Mouse (Mus musculus) macrophage (primary cell): ENCODE measurements around the gene Map4k4. TPM values are rescaled to one million over a fixed set of nuclear protein-coding genes. Genes with fewer than 3 reads are reported as not detected.
A peak's percentile ranks its signal among the peaks of the same experiment; 100 is the strongest.

Experiments used
- H3K27ac ChIP-seq: fragments of 350-480 bp; formaldehyde crosslinking; 2 replicates; pipeline ENCODE4 v1.9.0; 2021
- H3K36me3 ChIP-seq: fragments of 350-480 bp; formaldehyde crosslinking; 2 replicates; pipeline ENCODE4 v1.9.0; 2021; ENCODE audit errors: inconsistent target
- H3K4me3 ChIP-seq: fragments of 350-480 bp; formaldehyde crosslinking; 2 replicates; pipeline ENCODE4 v1.9.0; 2021; ENCODE audit errors: inconsistent target
- H3K79me2 ChIP-seq: fragments of 350-480 bp; formaldehyde crosslinking; 2 replicates; pipeline ENCODE4 v1.9.0; 2021; ENCODE audit errors: inconsistent target
- WGBS: methylation state at CpG from one replicate; pipeline ENCODE4 v1.1.7; 2026; ENCODE audit warnings: inconsistent platforms; ENCODE audit not compliant: missing documents; 5-methylcytosine and 5-hydroxymethylcytosine counted together
- polyA plus RNA-seq: library from polyadenylated mRNA; stranded (reverse); fragments of 250-400 nt; gene quantifications from 3 replicates; pipeline ENCODE4 v1.2.4, GENCODE M21; 2018; ENCODE audit warnings: inconsistent platforms

Gene Map4k4
- polyA plus RNA-seq, 1 experiment from 2014 or later, result 94.1 TPM

GRCm38 (mm10) chr1:39913256-39913655, 12.5 kb downstream of the Map4k4 start:
- WGBS, result 63% methylated on average over 4 of the region's 4 CpGs
- Histone ChIP-seq H3K4me3 (no peak overlapping the region), H3K27ac (no peak overlapping the region), H3K36me3 (no peaks in the 10 kb centered on the region), H3K79me2 (peaks cover 100% of the 10 kb centered on the region)

- H3K36me3 ChIP-seq, result no peaks in the 10 kb centered on the region
- peaks cover 100% of the 10 kb centered on the region for H3K79me2 ChIP-seq
- WGBS, result 31% methylated on average over 4 of the region's 4 CpGs
- H3K4me3 ChIP-seq, result no peak overlapping the region
- H3K27ac ChIP-seq, result peak overlapping the region; percentile 13; the same call in 1 of the 2 replicates
These were observed 15.4 kb downstream of the Map4k4 start for GRCm38 (mm10) chr1:39916144-39916543.

GRCm38 (mm10) chr1:39917855-39918516, 17.3 kb downstream of the Map4k4 start:
- Histone ChIP-seq H3K36me3 (no peaks in the 10 kb centered on the region), H3K4me3 (no peak overlapping the region), H3K79me2 (peaks cover 95% of the 10 kb centered on the region), H3K27ac (peak overlapping the region; percentile 41)
- 91% methylated on average over 13 of the region's 13 CpGs for WGBS

- Histone ChIP-seq H3K79me2 (peaks cover 94% of the 10 kb centered on the region), H3K4me3 (no peak overlapping the region), H3K27ac (peak overlapping the region; percentile 41), H3K36me3 (no peaks in the 10 kb centered on the region)
- WGBS, result 31% methylated on average over 5 of the region's 7 CpGs
These were observed 17.9 kb downstream of the Map4k4 start for GRCm38 (mm10) chr1:39918517-39919115.

- Histone ChIP-seq H3K27ac (peak overlapping the region; percentile 95), H3K79me2 (peaks cover 94% of the 10 kb centered on the region), H3K4me3 (no peak overlapping the region), H3K36me3 (no peaks in the 10 kb centered on the region)
- 9% methylated on average over 2 of the region's 2 CpGs for WGBS
These were observed 19.9 kb downstream of the Map4k4 start for GRCm38 (mm10) chr1:39920616-39921015.

GRCm38 (mm10) chr1:39921996-39922395, 21.3 kb downstream of the Map4k4 start:
- WGBS, result 63% methylated on average over 3 of the region's 3 CpGs
- no peaks in the 10 kb centered on the region for H3K36me3 ChIP-seq
- peak overlapping the region; percentile 95 for H3K27ac ChIP-seq
- H3K4me3 ChIP-seq, result no peak overlapping the region
- peaks cover 94% of the 10 kb centered on the region for H3K79me2 ChIP-seq

- no peak overlapping the region for H3K4me3 ChIP-seq
These were observed 22.0 kb downstream of the Map4k4 start for GRCm38 (mm10) chr1:39922714-39923113.

DNA sequence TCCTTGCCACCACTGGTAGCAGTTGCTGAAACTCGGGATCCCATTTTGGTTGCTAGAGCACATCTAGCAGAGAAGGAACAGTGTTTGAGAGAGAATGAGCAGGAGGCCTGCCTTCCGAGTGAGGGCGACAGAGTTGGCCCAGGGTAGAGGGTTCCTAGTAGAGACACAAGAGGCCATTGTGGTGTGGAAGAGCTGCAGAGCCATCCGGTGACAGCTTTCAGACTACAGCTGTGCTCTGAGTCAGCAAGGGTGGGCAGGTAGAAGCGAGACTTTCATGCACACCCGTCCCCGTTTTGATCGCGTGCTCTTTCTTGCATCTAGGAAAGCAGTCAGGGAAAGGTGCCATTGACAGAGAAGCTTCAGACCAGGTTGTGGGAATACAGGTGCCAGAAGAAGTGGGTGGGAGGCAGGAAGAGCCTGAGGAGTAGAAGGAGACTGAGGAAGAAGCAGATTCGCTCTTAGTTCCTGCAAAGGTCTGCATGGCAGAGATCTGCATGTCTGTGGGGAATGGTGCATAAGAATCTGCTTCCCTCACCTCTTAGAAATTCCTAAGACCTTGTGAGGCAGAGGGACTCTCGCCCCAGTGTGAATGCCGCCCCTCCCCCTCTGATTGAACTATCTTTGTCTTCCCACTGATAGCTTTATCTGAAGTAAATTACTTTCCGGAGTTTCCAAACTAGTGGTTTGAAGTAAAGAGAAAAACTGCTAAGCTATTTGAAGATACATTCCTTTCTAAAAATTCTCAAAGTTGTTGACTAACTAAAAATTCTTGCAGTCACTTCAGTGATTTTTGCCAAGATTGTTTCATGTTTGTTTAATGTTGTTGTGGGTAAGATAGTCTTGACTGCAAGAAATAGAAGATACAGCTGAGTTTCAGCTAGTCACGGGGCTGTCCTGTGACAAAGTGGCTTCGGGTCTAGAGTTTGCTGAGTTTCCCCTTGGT, 23.0 kb downstream of the Map4k4 start:
- Histone ChIP-seq H3K4me3 (no peak overlapping the region; the same call in 1 of the 2 replicates), H3K79me2 (peaks cover 94% of the 10 kb centered on the region), H3K36me3 (no peaks in the 10 kb centered on the region), H3K27ac (peak overlapping the region; percentile 95)
- WGBS, result 43% methylated on average over 15 of the region's 15 CpGs

More at GRCm38 (mm10) chr1:39922714-39923113, 22.0 kb downstream of the Map4k4 start:
- WGBS, result 7% methylated on average over 8 of the region's 8 CpGs
- Histone ChIP-seq H3K27ac (peak overlapping the region; percentile 95), H3K36me3 (no peaks in the 10 kb centered on the region), H3K79me2 (peaks cover 94% of the 10 kb centered on the region)

DNA sequence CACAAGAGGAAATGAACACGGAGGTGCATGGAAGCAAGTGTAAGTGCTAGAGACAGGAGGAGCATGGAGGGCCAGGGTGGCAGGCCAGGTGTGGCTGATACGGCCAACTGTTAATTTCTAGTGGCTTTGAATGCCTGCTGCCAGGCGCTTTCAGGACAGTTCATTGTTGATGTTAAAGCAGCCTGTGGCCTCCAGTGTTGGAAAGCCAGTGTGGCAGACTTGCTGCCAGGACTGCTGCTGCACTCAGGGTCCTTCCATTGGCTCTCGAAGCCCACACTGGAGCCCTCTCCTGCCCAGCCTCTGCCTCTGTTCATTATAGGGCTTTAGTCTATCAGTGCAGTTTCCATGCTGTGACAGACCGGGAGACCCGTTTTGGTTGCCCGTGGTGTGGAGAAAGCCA, 30.3 kb downstream of the Map4k4 start:
- peaks cover 97% of the 10 kb centered on the region for H3K79me2 ChIP-seq
- no peak overlapping the region for H3K27ac ChIP-seq
- H3K36me3 ChIP-seq, result no peaks in the 10 kb centered on the region
- H3K4me3 ChIP-seq, result no peak overlapping the region
- WGBS, result 89% methylated on average over 7 of the region's 7 CpGs

DNA sequence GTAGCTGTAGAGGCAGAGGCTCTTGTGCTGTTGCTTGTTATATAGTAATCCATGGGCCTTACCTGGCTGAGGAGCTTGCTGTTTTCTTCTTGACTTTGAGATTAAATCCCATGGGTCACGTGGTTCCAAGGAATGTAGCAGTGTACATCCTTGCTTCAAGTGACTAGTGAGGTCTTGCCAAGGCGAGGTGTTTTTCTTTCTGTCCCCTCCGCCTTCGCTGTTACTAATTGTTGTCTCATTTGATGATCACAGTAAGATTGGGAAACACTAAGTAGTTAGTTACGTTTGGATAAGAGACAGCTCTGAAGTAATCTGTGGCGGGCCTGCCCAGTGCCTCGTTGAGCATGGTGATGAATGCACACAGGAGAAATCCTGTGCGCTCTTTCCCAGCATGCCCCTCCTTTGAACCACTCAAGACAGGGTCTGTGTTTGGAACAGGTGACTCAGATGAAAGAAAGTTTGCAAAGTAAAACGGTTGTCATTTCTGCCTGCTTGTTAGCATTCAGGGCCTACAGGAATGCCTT, 31.6 kb downstream of the Map4k4 start:
- Histone ChIP-seq H3K4me3 (no peak overlapping the region), H3K79me2 (peaks cover 92% of the 10 kb centered on the region), H3K27ac (no peak overlapping the region), H3K36me3 (no peaks in the 10 kb centered on the region)
- 56% methylated on average over 9 of the region's 9 CpGs for WGBS

DNA sequence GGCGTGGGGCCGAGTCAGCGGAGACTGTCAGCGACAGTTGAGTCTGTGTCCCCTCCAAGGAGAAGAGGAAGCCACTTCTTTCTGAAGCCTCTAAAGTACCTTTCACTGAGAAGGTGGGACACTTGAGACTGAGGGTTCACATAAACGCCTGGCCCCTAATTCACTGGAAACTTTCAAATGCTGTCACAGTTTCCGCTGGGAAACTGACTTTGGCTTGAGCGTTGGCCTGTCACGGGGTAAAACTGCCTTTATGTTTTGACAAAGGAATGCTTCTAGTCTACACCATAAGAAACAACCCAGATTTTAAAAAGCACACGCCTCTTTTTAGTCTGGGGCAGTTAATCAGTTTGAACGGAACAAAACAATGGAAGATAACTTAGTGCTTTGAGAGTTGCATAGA, 32.2 kb downstream of the Map4k4 start:
- 61% methylated on average over 10 of the region's 10 CpGs for WGBS
- Histone ChIP-seq H3K27ac (no peak overlapping the region), H3K4me3 (no peak overlapping the region), H3K36me3 (no peaks in the 10 kb centered on the region), H3K79me2 (peaks cover 92% of the 10 kb centered on the region)

DNA sequence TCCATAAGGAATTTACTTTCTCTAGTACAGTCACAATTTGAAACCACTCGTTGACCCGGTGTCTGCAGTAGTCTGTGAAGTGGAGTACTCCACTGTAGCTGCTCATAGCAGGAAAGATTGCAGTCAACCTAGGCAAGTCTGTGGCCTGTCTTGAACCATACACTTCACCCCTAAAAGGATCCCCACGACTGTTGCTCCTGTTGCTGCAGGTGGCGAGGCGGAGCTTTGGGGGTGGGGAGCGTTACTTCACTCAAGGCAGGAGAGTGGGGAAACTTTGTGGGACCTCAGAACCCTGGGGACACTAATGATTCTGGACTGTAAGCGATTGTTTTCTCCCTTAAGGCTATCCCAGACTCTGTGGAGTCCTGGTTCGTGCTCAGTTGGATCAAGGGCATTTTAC, 34.2 kb downstream of the Map4k4 start:
- no peak overlapping the region for H3K4me3 ChIP-seq
- H3K27ac ChIP-seq, result no peak overlapping the region
- H3K79me2 ChIP-seq, result peaks cover 92% of the 10 kb centered on the region
- WGBS, result 80% methylated on average over 8 of the region's 8 CpGs
- H3K36me3 ChIP-seq, result no peaks in the 10 kb centered on the region

DNA sequence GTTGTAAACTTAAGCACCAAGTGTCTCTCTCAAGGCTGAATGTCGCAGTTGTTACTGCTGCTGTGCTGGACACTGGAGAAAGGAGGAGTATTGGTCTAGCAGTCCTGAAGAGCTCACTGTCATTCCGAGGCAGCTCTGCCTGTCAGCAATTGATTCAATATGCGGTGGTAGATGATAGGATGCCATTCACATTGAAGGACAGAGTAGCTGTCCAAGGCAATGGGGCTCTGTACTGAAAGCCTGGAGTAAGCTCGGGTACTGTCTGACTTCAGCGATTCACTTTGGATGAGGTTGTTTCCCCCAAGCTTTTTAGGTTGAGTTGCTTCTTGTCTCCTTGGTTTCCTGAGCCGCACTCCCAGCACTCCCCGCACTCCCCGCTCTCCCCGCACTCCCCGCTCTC, 34.9 kb downstream of the Map4k4 start:
- Histone ChIP-seq H3K27ac (no peak overlapping the region), H3K36me3 (no peaks in the 10 kb centered on the region), H3K79me2 (peaks cover 92% of the 10 kb centered on the region), H3K4me3 (no peak overlapping the region)
- WGBS, result 36% methylated on average over 5 of the region's 10 CpGs

DNA sequence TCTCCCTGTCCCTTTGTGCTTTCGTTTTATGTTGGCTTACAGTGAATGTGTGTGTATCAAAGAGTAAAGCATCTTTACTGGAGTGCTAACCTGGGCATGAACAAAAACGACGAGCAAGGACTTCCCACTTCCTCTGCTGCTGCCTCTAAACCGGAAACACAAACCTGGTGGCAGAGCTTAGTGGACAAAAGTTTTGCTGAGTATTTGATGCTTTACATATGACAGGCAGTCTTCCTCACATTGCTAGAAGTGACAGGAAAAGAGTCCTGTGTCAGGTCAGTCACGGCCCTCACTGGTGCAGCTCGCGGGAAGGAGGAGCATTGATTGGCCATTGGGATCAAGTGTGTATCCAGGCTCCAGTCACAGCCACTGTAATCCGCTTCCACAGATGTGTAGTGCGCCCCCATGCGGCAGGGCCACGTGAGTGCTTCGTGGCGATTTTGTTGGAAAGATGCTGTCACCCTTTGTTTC, 35.7 kb downstream of the Map4k4 start:
- WGBS, result 0% methylated on average over 11 of the region's 13 CpGs
- peaks cover 92% of the 10 kb centered on the region for H3K79me2 ChIP-seq
- H3K36me3 ChIP-seq, result no peaks in the 10 kb centered on the region

More for the DNA sequence above, 35.7 kb downstream of the Map4k4 start:
- H3K4me3 ChIP-seq, result peak overlapping the region; percentile 40
- no peak overlapping the region for H3K27ac ChIP-seq
